Mouse (Mus musculus) hindbrain, postnatal 0 days (tissue): Measurements from ENCODE around the gene Cfap100. TPM values are rescaled to one million over a fixed set of nuclear protein-coding genes. Genes with fewer than 3 reads are reported as not detected.
A peak's percentile ranks its signal among the peaks of the same experiment; 100 is the strongest.

Experiments
- ATAC-seq: fragments of 200-750 bp; cut with Nextera tagmentation; 2 replicates; pipeline ENCODE4 v1.8.0; 2017; ENCODE audit warnings: mild to moderate bottlenecking, moderate TSS enrichment, moderate library complexity
- DNase-seq: peaks from one replicate; pipeline ENCODE4 v3.0.0-alpha.2; 2015; ENCODE audit warnings: low spot score
- H3K27ac ChIP-seq: fragments of 300-500 bp; sonication (generic); 2 replicates; pipeline ENCODE4 v1.5.1; 2014; ENCODE audit warnings: mild to moderate bottlenecking
- H3K27me3 ChIP-seq: fragments of 300-500 bp; sonication (generic); 2 replicates; pipeline ENCODE4 v1.6.1; 2014; ENCODE audit warnings: low read length, mixed read lengths; ENCODE audit not compliant: insufficient read depth
- H3K36me3 ChIP-seq: fragments of 300-500 bp; sonication (generic); 2 replicates; pipeline ENCODE4 v1.6.1; 2014; ENCODE audit warnings: low read length, mixed read lengths; ENCODE audit not compliant: insufficient read depth
- H3K4me1 ChIP-seq: fragments of 300-500 bp; sonication (generic); 2 replicates; pipeline ENCODE4 v1.6.1; 2014; ENCODE audit warnings: antibody characterized with exemption, low read length, mixed read lengths; ENCODE audit not compliant: insufficient read depth
- H3K4me2 ChIP-seq: fragments of 300-500 bp; sonication (generic); 2 replicates; pipeline ENCODE4 v1.6.1; 2014; ENCODE audit warnings: low read depth, mild to moderate bottlenecking, low read length, moderate library complexity, mixed read lengths
- H3K4me3 ChIP-seq: fragments of 300-500 bp; sonication (generic); 2 replicates; pipeline ENCODE4 v1.5.1; 2014; ENCODE audit warnings: low read length
- H3K9ac ChIP-seq: fragments of 300-500 bp; sonication (generic); replicated peaks from 2 replicates; pipeline ENCODE4 v1.6.1; 2014; ENCODE audit warnings: mild to moderate bottlenecking, low read length, moderate library complexity, mixed read lengths
- H3K9me3 ChIP-seq: fragments of 300-500 bp; sonication (generic); 2 replicates; pipeline ENCODE4 v1.6.1; 2016; ENCODE audit warnings: low read length, mixed read lengths
- CTCF ChIP-seq: IDR thresholded peaks from 2 replicates; pipeline ENCODE4 v1.5.1; 2016; ENCODE audit warnings: antibody characterized with exemption, control low read depth, low read depth
- WGBS: fragments of 180-500 bp; shearing (Covaris S2); extraction: QIAGEN DNeasy Blood & Tissue Kit; methylation state at CpG from one replicate; pipeline ENCODE4 v1.1.7; 2014; 5-methylcytosine and 5-hydroxymethylcytosine counted together
- polyA plus RNA-seq: library from polyadenylated mRNA; unstranded; fragments of >200 nt; fragmentation: Nextera tagmentation; extraction: Ambion mirVana; gene quantifications from 2 replicates; pipeline ENCODE4 v1.2.1, GENCODE M21; 2015
- total RNA-seq: library from RNA; depleted of rRNA; stranded (reverse); fragments of >200 nt; gene quantifications from 2 replicates; pipeline ENCODE4 v1.2.3, GENCODE M21; 2014

Gene Cfap100
- total and polyA plus RNA-seq, 2 experiments from 2014 or later: 8.2 to 29.4 TPM

- H3K4me2 ChIP-seq: 0 out of 2 replicates have a peak overlapping the region, but pooled peaks have one; percentile 1
- DNase-seq: no peak
- H3K27ac ChIP-seq: no peak overlapping the region; the same call in 1 of the 2 replicates
- H3K9ac ChIP-seq: no peak overlapping the region
- ATAC-seq: no peak
- H3K4me3 ChIP-seq: no peak overlapping the region
- no peaks in the 10 kb centered on the region; the same call in 1 of the 2 replicates for H3K27me3 ChIP-seq
- H3K9me3 ChIP-seq: no peaks in the 10 kb centered on the region
- TF ChIP-seq CTCF: no peak
- WGBS: 65% methylated on average over 10 of the region's 10 CpGs
- peaks cover 8% of the 10 kb centered on the region for H3K4me1 ChIP-seq
- H3K36me3 ChIP-seq: peaks cover 9% of the 10 kb centered on the region; the same call in 1 of the 2 replicates
These were observed 37.5 kb upstream of the Cfap100 start for GRCm38 (mm10) chr6:90466079-90466478.

GRCm38 (mm10) chr6:90465028-90465640 lies 36.5 kb upstream of the Cfap100 start:
- 0 out of 2 replicates have a peak overlapping the region, but pooled peaks have one; percentile 99 for H3K4me2 ChIP-seq
- 92% methylated on average over 11 of the region's 11 CpGs for WGBS
- no peaks in the 10 kb centered on the region; the same call in 1 of the 2 replicates for H3K27me3 ChIP-seq
- no peak for DNase-seq
- H3K4me3 ChIP-seq: no peak overlapping the region
- no peak for TF ChIP-seq CTCF
- no peak overlapping the region for H3K9ac ChIP-seq
- H3K27ac ChIP-seq: 0 out of 2 replicates have a peak overlapping the region, but pooled peaks have one; percentile 20
- H3K9me3 ChIP-seq: no peaks in the 10 kb centered on the region
- H3K36me3 ChIP-seq: peaks cover 9% of the 10 kb centered on the region; the same call in 1 of the 2 replicates
- H3K4me1 ChIP-seq: peaks cover 8% of the 10 kb centered on the region
- no peak for ATAC-seq

GRCm38 (mm10) chr6:90463890-90464421 lies 35.4 kb upstream of the Cfap100 start:
- H3K4me2 ChIP-seq: peak overlapping the region; percentile 99
- DNase-seq: peak; percentile 21
- WGBS: 29% methylated on average over 7 of the region's 7 CpGs
- H3K27ac ChIP-seq: peak overlapping the region; percentile 89
- H3K4me3 ChIP-seq: peak overlapping the region; percentile 78
- H3K4me1 ChIP-seq: peaks cover 8% of the 10 kb centered on the region
- no peak for ATAC-seq
- no peaks in the 10 kb centered on the region; the same call in 1 of the 2 replicates for H3K27me3 ChIP-seq
- peaks cover 9% of the 10 kb centered on the region; the same call in 1 of the 2 replicates for H3K36me3 ChIP-seq
- H3K9me3 ChIP-seq: no peaks in the 10 kb centered on the region
- TF ChIP-seq CTCF: no peak
- peak overlapping the region; percentile 76 for H3K9ac ChIP-seq

GRCm38 (mm10) chr6:90463228-90463862 lies 34.7 kb upstream of the Cfap100 start:
- Histone ChIP-seq H3K9me3 (no peaks in the 10 kb centered on the region), H3K27me3 (no peaks in the 10 kb centered on the region; the same call in 1 of the 2 replicates), H3K27ac (peak overlapping the region; percentile 89), H3K4me3 (peak overlapping the region; percentile 78), H3K4me1 (peaks cover 8% of the 10 kb centered on the region), H3K36me3 (peaks cover 9% of the 10 kb centered on the region; the same call in 1 of the 2 replicates), H3K9ac (peak overlapping the region; percentile 76), H3K4me2 (peak overlapping the region; percentile 99)
- peak; percentile 88 for ATAC-seq
- 2% methylated on average over 31 of the region's 31 CpGs for WGBS
- DNase-seq: peak; percentile 85
- TF ChIP-seq CTCF: no peak

- Histone ChIP-seq H3K4me1 (peaks cover 8% of the 10 kb centered on the region), H3K36me3 (peaks cover 9% of the 10 kb centered on the region; the same call in 1 of the 2 replicates), H3K27ac (peak overlapping the region; percentile 89), H3K9ac (peak overlapping the region; percentile 76), H3K27me3 (no peaks in the 10 kb centered on the region; the same call in 1 of the 2 replicates), H3K4me2 (peak overlapping the region; percentile 99), H3K9me3 (no peaks in the 10 kb centered on the region), H3K4me3 (peak overlapping the region; percentile 78)
- under 1% methylated on average over 37 of the region's 38 CpGs for WGBS
- ATAC-seq (peak; percentile 50), DNase-seq (peak; percentile 42)
- no peak; the same call in 1 of the 2 replicates for TF ChIP-seq CTCF
These were observed 34.2 kb upstream of the Cfap100 start for GRCm38 (mm10) chr6:90462841-90463227.

- Histone ChIP-seq H3K27ac (peak within 1 kb of the TSS; percentile 89), H3K4me1 (peaks cover 8% of the 10 kb centered on the region), H3K27me3 (no peaks in the 10 kb centered on the region; the same call in 1 of the 2 replicates), H3K9ac (peak within 1 kb of the TSS; percentile 76), H3K36me3 (peaks cover 7% of the 10 kb centered on the region; the same call in 1 of the 2 replicates), H3K4me2 (peak within 1 kb of the TSS; percentile 99), H3K4me3 (peak within 1 kb of the TSS; percentile 78), H3K9me3 (no peaks in the 10 kb centered on the region)
- under 1% methylated on average over 43 of the region's 70 CpGs for WGBS
- DNase-seq (peak; percentile 92), ATAC-seq (peak; percentile 76)
- no peak for TF ChIP-seq CTCF
These were observed 33.6 kb upstream of the Cfap100 start, which contains the start of gene Klf15 for GRCm38 (mm10) chr6:90462181-90462706. Gene Klf15 (plus strand): TSS chr6:90462576.
